Mouse (Mus musculus): Measurements from ENCODE around the gene Wasl. TPM values are rescaled to one million over a fixed set of nuclear protein-coding genes. Genes with fewer than 3 reads are reported as not detected.

Wasl gene
- 61.1 TPM for polyA plus RNA-seq (2021)

- no peak for TF ChIP-seq CTCF (IDR thresholded peaks at IDR 0.05)
- DNase-seq (ENCODE audit: low read depth, low spot score) = peak; percentile 67
- CTCF ChIA-PET = interaction anchor here (1.3 kb wide), 1 partner anchor 16 kb away, joined by 3 read pairs; no protein-coding TSS in a partner anchor
- POLR2A ChIA-PET = no interaction called here
- H3K27me3 ChIP-seq = peaks cover 3% of the 10 kb centered on the region
- in situ Hi-C loops (cut with MboI; ENCODE audit: low pct_unique_long_range_greater_than_20kb) = no loop called here
- ATAC-seq = peak; percentile 97
These were observed at the start of gene Wasl for GRCm38 (mm10) chr6:24664867-24665458. Gene Wasl (minus strand): TSS chr6:24665009.

GRCm38 (mm10) chr6:24707499-24707898, 42.7 kb upstream of the Wasl start:
- DNase-seq (ENCODE audit: low read depth, low spot score) (no peak), ATAC-seq (no peak)
- ChIA-PET CTCF (interaction anchor here (1.3 kb wide), 1 partner anchor 21 kb away, joined by 3 read pairs; no protein-coding TSS in a partner anchor), POLR2A (interaction anchor here (0.7 kb wide), 1 partner anchor 64 kb away, joined by 5 read pairs; no protein-coding TSS in a partner anchor)
- TF ChIP-seq CTCF (IDR thresholded peaks at IDR 0.05) = no peak
- peaks cover 35% of the 10 kb centered on the region for H3K27me3 ChIP-seq
- in situ Hi-C loops (cut with MboI; ENCODE audit: low pct_unique_long_range_greater_than_20kb) = no loop called here

- H3K27me3 ChIP-seq = peaks cover 37% of the 10 kb centered on the region
- ChIA-PET CTCF (interaction anchor here (1.3 kb wide), 1 partner anchor 21 kb away, joined by 3 read pairs; no protein-coding TSS in a partner anchor), POLR2A (no interaction called here)
- ATAC-seq (no peak), DNase-seq (ENCODE audit: low read depth, low spot score) (no peak)
- TF ChIP-seq CTCF (IDR thresholded peaks at IDR 0.05) = no peak
- in situ Hi-C loops (cut with MboI; ENCODE audit: low pct_unique_long_range_greater_than_20kb) = no loop called here
These were observed 42.3 kb upstream of the Wasl start for GRCm38 (mm10) chr6:24707090-24707489.

GRCm38 (mm10) chr6:24697216-24697615, 32.4 kb upstream of the Wasl start:
- ChIA-PET CTCF (no interaction called here), POLR2A (no interaction called here)
- ATAC-seq = no peak
- H3K27me3 ChIP-seq = peaks cover 31% of the 10 kb centered on the region
- DNase-seq (ENCODE audit: low read depth, low spot score) = no peak
- in situ Hi-C loops (cut with MboI; ENCODE audit: low pct_unique_long_range_greater_than_20kb) = no loop called here
- no peak for TF ChIP-seq CTCF (IDR thresholded peaks at IDR 0.05)

GRCm38 (mm10) chr6:24696117-24696516, 31.3 kb upstream of the Wasl start:
- in situ Hi-C loops (cut with MboI; ENCODE audit: low pct_unique_long_range_greater_than_20kb) = no loop called here
- ChIA-PET CTCF (no interaction called here), POLR2A (no interaction called here)
- DNase-seq (ENCODE audit: low read depth, low spot score) = no peak
- H3K27me3 ChIP-seq = peaks cover 34% of the 10 kb centered on the region
- ATAC-seq = no peak
- no peak for TF ChIP-seq CTCF (IDR thresholded peaks at IDR 0.05)

- DNase-seq (ENCODE audit: low read depth, low spot score) (no peak), ATAC-seq (peak; percentile 65)
- TF ChIP-seq CTCF (IDR thresholded peaks at IDR 0.05) = no peak
- in situ Hi-C loops (cut with MboI; ENCODE audit: low pct_unique_long_range_greater_than_20kb) = no loop called here
- POLR2A ChIA-PET = no interaction called here
- peaks cover 35% of the 10 kb centered on the region for H3K27me3 ChIP-seq
- CTCF ChIA-PET = no interaction called here
These were observed 29.9 kb upstream of the Wasl start for GRCm38 (mm10) chr6:24694455-24695410.

- POLR2A ChIA-PET = no interaction called here
- DNase-seq (ENCODE audit: low read depth, low spot score) (no peak), ATAC-seq (no peak)
- CTCF ChIA-PET = no interaction called here
- no peak for TF ChIP-seq CTCF (IDR thresholded peaks at IDR 0.05)
- in situ Hi-C loops (cut with MboI; ENCODE audit: low pct_unique_long_range_greater_than_20kb) = no loop called here
- peaks cover 52% of the 10 kb centered on the region for H3K27me3 ChIP-seq
These were observed 23.1 kb upstream of the Wasl start for GRCm38 (mm10) chr6:24687871-24688270.

- in situ Hi-C loops (cut with MboI; ENCODE audit: low pct_unique_long_range_greater_than_20kb) = no loop called here
- H3K27me3 ChIP-seq = peaks cover 27% of the 10 kb centered on the region
- ChIA-PET CTCF (no interaction called here), POLR2A (no interaction called here)
- no peak for DNase-seq (ENCODE audit: low read depth, low spot score)
- no peak for TF ChIP-seq CTCF (IDR thresholded peaks at IDR 0.05)
- no peak for ATAC-seq
These were observed 18.3 kb upstream of the Wasl start for GRCm38 (mm10) chr6:24683113-24683512.

- DNase-seq (ENCODE audit: low read depth, low spot score) (no peak), ATAC-seq (no peak)
- in situ Hi-C loops (cut with MboI; ENCODE audit: low pct_unique_long_range_greater_than_20kb) = no loop called here
- H3K27me3 ChIP-seq = peaks cover 24% of the 10 kb centered on the region
- TF ChIP-seq CTCF (IDR thresholded peaks at IDR 0.05) = no peak
- ChIA-PET CTCF (interaction anchor here (2.4 kb wide), 1 partner anchor 13 kb away, joined by 8 read pairs; no protein-coding TSS in a partner anchor), POLR2A (no interaction called here)
These were observed 3.0 kb upstream of the Wasl start for GRCm38 (mm10) chr6:24667829-24668228.

GRCm38 (mm10) chr6:24666248-24666647, 1.4 kb upstream of the Wasl start:
- no peak for DNase-seq (ENCODE audit: low read depth, low spot score)
- in situ Hi-C loops (cut with MboI; ENCODE audit: low pct_unique_long_range_greater_than_20kb) = no loop called here
- peaks cover 16% of the 10 kb centered on the region for H3K27me3 ChIP-seq
- POLR2A ChIA-PET = no interaction called here
- CTCF ChIA-PET = no interaction called here
- no peak for ATAC-seq
- no peak for TF ChIP-seq CTCF (IDR thresholded peaks at IDR 0.05)
